In genomic region chr13:74617163-74618019, GRCm38 (mm10) we compare ENCODE assay signal across 8 mouse cellular contexts. TPM values are rescaled to one million over a fixed set of nuclear protein-coding genes. Genes with fewer than 3 reads are reported as not detected.
DNase-seq lines count a peak whose midpoint lies in the region; ATAC-seq lines count a peak whose summit lies in the region.
"Not testable (repeated sequence)": the region's sequence is repeated elsewhere in the genome, so short reads cannot be mapped to it uniquely, and the experiment has no call there.

No protein-coding gene starts in this region.

- H3K4me3 ChIP-seq in forebrain, embryonic 10.5 days: peak overlapping the region; percentile 57
- peak overlapping the region; percentile 52 to 75 for H3K4me3 ChIP-seq in heart, embryonic 14.5 days (ENCODE audit: control insufficient read depth in 1 of 2, insufficient read depth in 1 of 2, low read depth in 1 of 2, low read length in 2 of 2)
- peak overlapping the region; percentile 65 for H3K4me3 ChIP-seq in liver, embryonic 12.5 days

- H3K4me1 ChIP-seq in forebrain, embryonic 10.5 days; heart, embryonic 14.5 days (ENCODE audit: control insufficient read depth in 2 of 2, insufficient read depth in 2 of 2, low read length in 2 of 2); liver, embryonic 12.5 days: not testable (repeated sequence)

- 10% methylated on average over 22 of the region's 22 CpGs for WGBS in forebrain, embryonic 10.5 days
- 8% methylated on average over 22 of the region's 22 CpGs for WGBS in heart, embryonic 14.5 days
- WGBS in liver, embryonic 12.5 days (ENCODE audit: insufficient replicate concordance): 5% methylated on average over 22 of the region's 22 CpGs

- peak overlapping the region; percentile 68 for H3K9ac ChIP-seq in heart, embryonic 14.5 days (ENCODE audit: low read length)
- H3K9ac ChIP-seq in liver, embryonic 12.5 days: peak overlapping the region; percentile 65

- ATAC-seq in heart, embryonic 14.5 days (ENCODE audit: insufficient number of reproducible peaks, insufficient read depth, low FRiP score, low read depth): peak; percentile 93
- ATAC-seq in liver, embryonic 12.5 days: peak; percentile 97

- H3K4me2 ChIP-seq in heart, embryonic 14.5 days (ENCODE audit: low read length): peak overlapping the region; percentile 66
- H3K4me2 ChIP-seq in liver, embryonic 12.5 days: peak overlapping the region; percentile 74

- not testable (repeated sequence) for H3K36me3 ChIP-seq in forebrain, embryonic 10.5 days (replicated peaks); heart, embryonic 14.5 days (ENCODE audit: control insufficient read depth, insufficient read depth, low read length); liver, embryonic 12.5 days; splenic B cell, adult 2 months (ENCODE audit: control insufficient read depth, insufficient read depth, low read length, poor library complexity, severe bottlenecking)

- not testable (repeated sequence) for H3K27me3 ChIP-seq in forebrain, embryonic 10.5 days (ENCODE audit: poor library complexity, severe bottlenecking); heart, embryonic 14.5 days (ENCODE audit: control insufficient read depth, insufficient read depth, low read length); liver, embryonic 12.5 days (replicated peaks); splenic B cell, adult 2 months (ENCODE audit: control insufficient read depth, insufficient read depth, low read length, poor library complexity, severe bottlenecking)

- H3K9me3 ChIP-seq in forebrain, embryonic 10.5 days; heart, embryonic 14.5 days (ENCODE audit: control insufficient read depth, low read length); liver, embryonic 12.5 days (replicated peaks): not testable (repeated sequence)

- peak overlapping the region; percentile 86 for H3K27ac ChIP-seq in forebrain, embryonic 10.5 days
- H3K27ac ChIP-seq in heart, embryonic 14.5 days (replicated peaks in 1 of 2; ENCODE audit: control insufficient read depth in 1 of 2, insufficient read depth in 1 of 2, low read depth in 2 of 2, low read length in 2 of 2): peak overlapping the region; percentile 91 to 94
- H3K27ac ChIP-seq in liver, embryonic 12.5 days: peak overlapping the region; percentile 88

- peak; percentile 63 to 72 for DNase-seq in CD8-positive naive resting alpha-beta T cell, adult 2 months (ENCODE audit: low read depth in 2 of 2, low spot score in 2 of 2)
- peak; percentile 45 for DNase-seq in c-Kit-positive CD71-negative TER-119-negative erythroid progenitor cells, embryonic 14.5 days (ENCODE audit: low read depth)
- DNase-seq in forebrain, embryonic 10.5 days (ENCODE audit: extremely low spot score, low spot score): peak; percentile 66
- DNase-seq in kidney, postnatal 14 days: peak; percentile 87
- DNase-seq in naive thymus-derived CD4-positive, alpha-beta T cell, adult 2 months (ENCODE audit: low read depth): peak; percentile 77
- DNase-seq in splenic B cell, adult 2 months (ENCODE audit: low read depth, low spot score): peak; percentile 73

RNA-seq across cellular contexts. Expression of gene Erap1, which starts 22.0 kb away (rescaled TPM):
- polyA plus RNA-seq in forebrain, embryonic 10.5 days (2016; fragmentation: Nextera tagmentation; extraction: Ambion mirVana): 2.9 and 3.8 TPM in 2 replicates
- 17.2 and 23.1 TPM in 2 replicates for polyA plus RNA-seq in heart, embryonic 14.5 days (2014; fragmentation: Nextera tagmentation; extraction: Ambion mirVana)
- polyA plus RNA-seq in liver, embryonic 12.5 days (2016; fragmentation: Nextera tagmentation; extraction: Ambion mirVana): 14.4 and 19.1 TPM in 2 replicates

Comparison
In these comparisons a context has a peak if more than half of its experiments do, and no peak if none do; other contexts are left out.
1. Peak in every context shown above with its lines: DNase-seq, ATAC-seq, H3K4me3 ChIP-seq and H3K27ac ChIP-seq.